Mouse (Mus musculus): ENCODE measurements at regions not wholly inside any gene's neighbourhood (a gene's known extent, or its start where the extent isn't known, plus 50 kb on each side); places are given as distances from the start of the nearest gene placed in this dataset.

GRCm38 (mm10) chr19:52878812-52879502, 161.1 kb downstream of the Xpnpep1 start:
- peak; percentile 12 to 14 for DNase-seq (ENCODE audit: low read depth in 1 of 2, low spot score in 2 of 2)

DNA sequence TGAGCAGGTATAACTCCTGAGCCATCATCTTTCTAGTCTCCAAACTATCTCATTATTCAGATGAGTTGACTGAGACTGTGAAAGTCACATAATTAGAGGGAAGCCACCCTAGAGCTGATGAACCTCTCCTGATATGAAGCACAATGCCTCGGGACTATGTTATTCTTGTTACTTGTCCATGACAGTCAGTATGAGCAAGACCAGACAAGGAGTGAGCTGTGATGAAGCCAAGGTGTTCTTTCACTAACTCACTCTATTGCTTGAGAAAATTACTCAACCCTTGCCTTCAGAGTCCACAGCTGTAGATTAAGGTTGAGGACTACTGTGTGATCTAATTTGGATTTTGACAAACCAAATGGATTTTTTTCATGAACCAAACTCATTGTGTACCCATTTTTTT, 173.4 kb downstream of the Xpnpep1 start:
- DNase-seq (ENCODE audit: low read depth in 1 of 2, low spot score in 2 of 2) = no peak

- no peak for DNase-seq (ENCODE audit: low read depth in 1 of 2, low spot score in 2 of 2)
Observed at GRCm38 (mm10) chr19:52861576-52861975, 178.4 kb downstream of the Xpnpep1 start.

DNA sequence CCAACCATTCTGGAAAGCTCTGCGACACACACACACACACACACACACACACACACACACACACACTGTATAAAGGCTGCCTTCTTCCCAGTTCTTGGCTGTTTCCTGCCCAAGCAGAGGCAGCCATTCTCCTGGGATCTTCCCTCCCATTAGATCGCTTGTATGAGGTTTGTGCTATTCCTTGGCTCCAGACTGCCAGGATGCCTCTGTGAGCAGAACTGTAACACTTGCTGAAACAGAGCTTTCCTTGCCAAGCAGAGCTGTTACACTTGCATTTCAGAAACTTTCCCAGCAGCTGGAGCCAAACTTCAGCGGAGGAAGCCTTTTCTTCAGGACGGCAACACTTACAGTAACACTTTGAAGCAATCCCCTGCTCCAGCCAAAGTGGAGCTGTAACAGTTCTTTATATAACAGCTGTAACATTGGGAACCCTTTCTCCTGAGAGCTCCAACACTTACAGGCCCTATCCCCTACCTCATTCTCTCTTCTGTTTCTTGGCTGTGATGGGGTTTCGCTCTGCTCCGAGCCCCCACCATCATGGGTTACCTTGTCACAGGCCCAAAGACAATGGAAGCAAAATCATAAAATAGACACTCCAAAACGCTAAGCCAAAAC, 185.8 kb downstream of the Xpnpep1 start:
- no peak for DNase-seq (ENCODE audit: low read depth in 1 of 2, low spot score in 2 of 2)

DNA sequence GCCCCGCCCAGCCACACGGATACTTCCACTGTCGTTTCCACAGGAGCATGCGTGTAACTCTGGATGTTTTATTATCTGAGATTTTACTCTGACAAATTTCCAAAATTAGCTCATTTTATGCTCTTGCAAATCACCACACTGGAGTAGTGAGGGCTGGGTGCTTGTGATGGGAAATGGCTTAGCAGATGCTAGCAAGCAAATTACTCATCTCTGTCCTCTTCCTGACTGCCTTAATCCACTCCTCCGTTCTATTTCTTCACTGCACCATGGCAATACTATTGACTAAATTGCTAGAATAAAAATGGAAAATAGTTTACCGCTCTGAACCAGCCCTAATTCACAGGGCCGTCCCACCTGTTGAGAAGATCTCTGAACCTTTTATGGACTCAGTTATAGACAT, 223.8 kb downstream of the Xpnpep1 start:
- DNase-seq (ENCODE audit: low read depth in 1 of 2, low spot score in 2 of 2) = no peak

- no peak for DNase-seq (ENCODE audit: low read depth in 1 of 2, low spot score in 2 of 2)
Observed at GRCm38 (mm10) chr19:52812046-52812445, 228.0 kb downstream of the Xpnpep1 start.

- DNase-seq (ENCODE audit: low read depth in 1 of 2, low spot score in 2 of 2) = no peak
Observed at GRCm38 (mm10) chr19:52788802-52789201, 251.2 kb downstream of the Xpnpep1 start.

GRCm38 (mm10) chr19:52768761-52769388, 271.1 kb downstream of the Xpnpep1 start:
- DNase-seq (ENCODE audit: low read depth in 1 of 2, low spot score in 2 of 2) = no peak

- DNase-seq (ENCODE audit: low read depth in 1 of 2, low spot score in 2 of 2) = no peak
Observed at GRCm38 (mm10) chr19:52768117-52768516, 271.9 kb downstream of the Xpnpep1 start.

DNA sequence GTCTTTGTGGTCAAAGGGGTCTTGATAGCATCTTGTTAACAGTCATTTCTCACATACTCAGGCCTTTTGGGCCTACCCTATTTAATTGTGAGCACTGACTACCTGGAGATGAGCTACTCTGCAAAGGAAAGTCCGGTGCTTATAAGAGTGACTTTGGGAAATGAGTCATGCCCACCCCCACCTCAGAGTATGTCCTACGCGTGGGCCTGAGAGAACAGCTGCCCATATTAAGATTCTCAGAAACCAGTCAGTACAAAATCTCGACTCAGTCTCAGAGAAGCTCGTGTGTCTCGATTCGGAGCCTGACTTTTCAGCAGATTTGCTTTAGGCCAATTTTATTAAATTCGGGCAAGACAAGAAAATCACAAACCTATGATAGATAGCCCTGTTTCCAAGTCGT, 301.1 kb downstream of the Xpnpep1 start:
- DNase-seq (ENCODE audit: low read depth in 1 of 2, low spot score in 2 of 2) = no peak

- DNase-seq (ENCODE audit: low read depth in 1 of 2, low spot score in 2 of 2) = no peak
Observed at GRCm38 (mm10) chr19:52721776-52722175, 318.2 kb downstream of the Xpnpep1 start.

- DNase-seq (ENCODE audit: low read depth in 1 of 2, low spot score in 2 of 2) = no peak
Observed at GRCm38 (mm10) chr19:52715359-52715758, 324.7 kb downstream of the Xpnpep1 start.

DNA sequence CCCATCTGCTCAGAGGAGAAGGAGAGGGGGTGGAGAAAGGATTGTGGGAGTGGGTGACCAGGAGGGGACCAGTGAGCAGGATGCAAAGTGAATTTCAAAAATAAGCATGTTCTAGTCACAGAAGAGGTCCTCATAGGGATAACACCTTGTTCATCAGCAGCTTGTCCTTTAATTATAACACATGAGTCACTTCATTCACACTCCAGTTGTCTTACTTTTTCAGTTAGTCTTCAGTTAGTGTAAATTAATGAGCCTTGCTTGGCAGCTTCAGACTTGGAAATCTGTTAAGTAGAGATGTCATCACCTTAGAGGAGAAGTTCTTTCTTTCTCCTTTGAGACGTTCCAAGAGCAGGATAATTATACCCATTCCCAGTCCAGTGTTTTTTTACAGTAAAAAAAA, 332.3 kb downstream of the Xpnpep1 start:
- no peak for DNase-seq (ENCODE audit: low read depth in 1 of 2, low spot score in 2 of 2)

DNA sequence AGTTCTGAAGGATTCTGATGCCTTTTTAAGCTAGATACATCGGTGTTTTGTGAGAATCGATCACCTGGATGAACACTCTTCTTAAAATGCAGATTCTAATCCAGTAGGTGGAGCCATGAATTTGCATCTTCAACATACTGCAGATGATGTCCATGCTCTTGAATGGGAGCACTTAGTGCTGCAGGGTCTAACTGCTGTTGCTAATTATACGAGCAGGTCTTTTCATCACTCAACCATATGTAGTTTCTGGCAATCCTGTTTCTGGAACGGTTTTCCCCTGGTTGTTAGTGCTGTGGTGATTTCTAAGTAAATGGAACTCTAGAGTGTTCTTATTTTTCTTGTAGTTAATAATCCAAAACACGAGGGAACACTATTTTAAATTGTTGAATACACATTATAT, 379.0 kb downstream of the Xpnpep1 start:
- DNase-seq (ENCODE audit: low read depth in 1 of 2, low spot score in 2 of 2) = no peak

GRCm38 (mm10) chr19:52647066-52648046, 383.3 kb downstream of the Ins1 start:
- no peak for DNase-seq (ENCODE audit: low read depth in 1 of 2, low spot score in 2 of 2)

- DNase-seq (ENCODE audit: low read depth in 1 of 2, low spot score in 2 of 2) = no peak
Observed at GRCm38 (mm10) chr19:52640228-52640627, 376.1 kb downstream of the Ins1 start.

- no peak for DNase-seq (ENCODE audit: low read depth in 1 of 2, low spot score in 2 of 2)
Observed at GRCm38 (mm10) chr19:52632501-52632900, 368.4 kb downstream of the Ins1 start.

DNA sequence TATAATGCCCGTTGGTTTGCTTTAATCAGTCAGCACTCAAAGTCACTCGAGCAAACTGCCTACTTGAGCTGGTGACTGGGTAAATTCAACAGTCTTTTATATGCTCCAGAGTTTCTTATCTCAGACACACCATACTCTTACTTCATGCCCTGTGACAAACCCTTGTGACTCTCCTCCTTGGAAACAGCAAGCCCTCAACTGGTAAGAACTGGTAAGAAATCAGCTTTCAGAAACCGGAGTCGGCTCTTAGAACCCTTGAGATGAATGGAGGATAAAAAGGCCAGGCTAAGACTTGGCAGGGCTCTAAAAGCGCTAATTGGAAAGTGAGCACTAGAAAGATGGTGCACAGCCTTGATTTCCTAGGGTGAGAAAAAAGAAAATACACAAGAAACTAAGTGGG, 360.2 kb downstream of the Ins1 start:
- no peak for DNase-seq (ENCODE audit: low read depth in 1 of 2, low spot score in 2 of 2)

DNA sequence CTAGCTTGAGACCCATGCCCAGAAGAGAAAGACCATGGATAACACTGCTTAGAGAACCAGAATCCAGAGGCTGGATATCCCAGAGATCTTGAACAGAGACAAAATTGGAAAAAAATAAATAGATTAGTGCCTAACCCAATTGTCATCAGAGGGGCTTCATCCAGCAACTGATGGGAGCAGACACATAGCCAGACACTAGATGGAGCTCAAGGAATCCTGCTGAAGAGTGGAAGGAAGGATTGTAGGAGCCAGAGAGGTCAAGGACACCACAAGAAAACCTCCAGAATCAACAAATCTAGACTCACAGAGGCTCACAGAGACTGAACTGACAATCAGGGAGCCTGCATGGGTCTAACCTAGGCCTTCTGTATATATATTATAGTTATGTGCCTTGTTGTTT, 359.4 kb downstream of the Ins1 start:
- no peak for DNase-seq (ENCODE audit: low read depth in 1 of 2, low spot score in 2 of 2)

- no peak for DNase-seq (ENCODE audit: low read depth in 1 of 2, low spot score in 2 of 2)
Observed at GRCm38 (mm10) chr19:52613353-52613752, 349.3 kb downstream of the Ins1 start.

- DNase-seq (ENCODE audit: low read depth in 1 of 2, low spot score in 2 of 2) = no peak
Observed at GRCm38 (mm10) chr19:52606859-52607258, 342.8 kb downstream of the Ins1 start.

Data from monocyte, adult 2 months (primary cell).